Mouse (Mus musculus): Measurements from ENCODE around the gene Ube2u. TPM values are rescaled to one million over a fixed set of nuclear protein-coding genes. Genes with fewer than 3 reads are reported as not detected.

Gene Ube2u
- total RNA-seq, 2 experiments from 2014 or later, result not detected

DNA sequence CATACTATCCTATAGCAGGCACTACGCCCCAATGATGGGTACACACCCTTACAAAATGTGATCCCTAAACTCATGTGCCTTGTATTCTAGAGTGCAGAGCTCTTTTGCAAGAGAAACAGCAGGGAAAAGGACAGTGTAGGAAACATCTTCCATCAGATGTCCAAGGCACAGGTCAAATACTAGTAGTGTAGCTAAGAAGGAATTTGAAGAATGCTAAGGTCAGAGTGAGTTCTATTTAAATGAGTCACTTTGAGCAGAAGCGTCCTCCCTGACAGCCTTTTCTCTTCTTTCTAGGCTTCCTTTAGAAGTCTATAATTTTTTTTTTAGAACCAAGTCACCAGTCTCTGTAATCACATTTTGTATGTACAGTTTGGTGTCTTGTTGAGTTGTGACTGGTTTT, 39.0 kb downstream of the Ube2u start:
- H3K4me3 ChIP-seq, result no peak overlapping the region
- H3K27ac ChIP-seq, result no peak overlapping the region
- no peak for TF ChIP-seq CTCF (IDR thresholded peaks at IDR 0.05)
- no peak for DNase-seq
- intact Hi-C loops (cut with DNase I), result no loop called here

DNA sequence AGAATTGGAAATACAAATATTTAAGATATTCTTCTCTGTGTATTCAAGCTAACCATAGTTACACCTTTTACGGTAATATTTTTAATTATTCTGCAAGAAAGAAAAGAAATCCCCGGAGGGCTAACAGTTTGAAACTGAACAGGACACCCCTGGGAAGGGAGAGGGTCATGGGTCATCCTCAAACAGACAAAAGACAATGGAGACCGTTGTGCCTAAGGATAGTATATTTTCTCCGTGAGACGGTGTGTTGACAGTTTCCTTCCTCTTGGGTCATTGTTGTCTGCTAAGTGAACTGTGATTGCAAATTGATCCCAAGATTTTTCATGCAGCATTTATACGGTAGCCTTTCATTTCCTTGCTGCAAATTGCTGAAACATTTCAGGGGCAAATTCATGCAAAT, 43.9 kb downstream of the Ube2u start:
- H3K27ac ChIP-seq, result no peak overlapping the region
- H3K4me3 ChIP-seq, result no peak overlapping the region
- DNase-seq, result no peak
- intact Hi-C loops (cut with DNase I), result no loop called here
- TF ChIP-seq CTCF (IDR thresholded peaks at IDR 0.05), result no peak

DNA sequence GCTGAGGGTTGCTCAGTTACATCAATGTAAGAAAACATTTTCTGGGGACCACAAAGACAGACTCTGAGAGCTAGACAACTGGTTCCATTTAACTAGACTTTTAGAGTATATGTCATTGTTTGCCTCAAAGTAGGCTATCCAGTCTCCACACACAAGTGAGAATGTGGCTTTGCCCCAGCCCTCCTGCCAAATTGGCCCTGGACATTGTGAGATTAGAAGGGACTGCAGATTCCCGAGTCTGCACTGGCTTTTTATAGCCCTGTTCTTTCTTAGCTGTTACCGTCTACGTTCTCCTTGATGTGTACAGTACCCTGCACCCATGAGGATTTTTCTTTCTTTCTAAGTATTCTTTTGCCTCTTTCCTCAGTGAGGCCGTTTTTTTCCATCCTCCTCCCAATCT, 46.1 kb downstream of the Ube2u start:
- no peak for DNase-seq
- H3K27ac ChIP-seq, result no peak overlapping the region
- no peak overlapping the region for H3K4me3 ChIP-seq
- TF ChIP-seq CTCF (IDR thresholded peaks at IDR 0.05), result no peak
- intact Hi-C loops (cut with DNase I), result no loop called here

DNA sequence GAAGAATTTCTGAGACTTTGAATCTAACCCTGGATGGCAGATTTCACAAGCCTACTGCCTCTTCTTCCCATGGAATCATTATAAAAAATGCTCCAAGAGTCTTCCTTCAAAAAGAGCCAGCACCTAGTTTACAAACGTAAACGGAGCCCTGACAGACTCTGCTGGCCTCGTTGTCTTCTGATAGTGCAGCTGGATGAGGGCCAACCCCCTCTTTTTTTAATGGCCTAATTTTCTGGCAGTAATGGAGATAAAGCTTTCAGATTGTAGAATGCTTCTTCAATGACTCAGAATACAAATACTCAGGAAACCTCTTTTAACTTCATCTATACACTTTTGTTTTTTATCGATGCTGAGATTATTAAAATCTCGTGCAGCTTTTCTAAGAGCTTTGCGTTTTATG, 47.6 kb downstream of the Ube2u start:
- peak; percentile 20 for DNase-seq
- Histone ChIP-seq H3K4me3 (no peak overlapping the region), H3K27ac (peak overlapping the region; percentile 28; the same call in 1 of the 2 replicates)
- TF ChIP-seq CTCF (IDR thresholded peaks at IDR 0.05), result no peak
- intact Hi-C loops (cut with DNase I), result no loop called here

DNA sequence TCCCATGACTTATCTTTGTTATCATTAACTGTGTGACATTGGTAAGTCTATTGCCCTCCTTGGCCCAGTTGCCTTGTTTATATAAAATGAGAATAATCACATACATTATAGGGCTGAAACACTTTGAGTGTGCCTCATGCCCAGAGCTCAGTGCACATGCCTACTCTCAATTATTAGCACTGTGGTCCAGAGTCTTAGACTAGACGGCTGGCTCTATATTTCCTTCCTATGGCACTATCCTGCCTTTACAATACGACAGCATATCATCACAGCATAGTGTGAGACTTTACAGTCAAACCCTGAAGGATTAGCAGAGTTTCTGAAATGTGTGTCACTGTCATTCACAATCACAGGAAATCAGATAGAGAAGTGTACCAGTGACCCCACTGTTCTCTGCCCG, 48.4 kb downstream of the Ube2u start:
- TF ChIP-seq CTCF (IDR thresholded peaks at IDR 0.05), result no peak
- no peak for DNase-seq
- no peak overlapping the region for H3K4me3 ChIP-seq
- H3K27ac ChIP-seq, result peak overlapping the region; percentile 13; the same call in 1 of the 2 replicates
- intact Hi-C loops (cut with DNase I), result no loop called here

DNA sequence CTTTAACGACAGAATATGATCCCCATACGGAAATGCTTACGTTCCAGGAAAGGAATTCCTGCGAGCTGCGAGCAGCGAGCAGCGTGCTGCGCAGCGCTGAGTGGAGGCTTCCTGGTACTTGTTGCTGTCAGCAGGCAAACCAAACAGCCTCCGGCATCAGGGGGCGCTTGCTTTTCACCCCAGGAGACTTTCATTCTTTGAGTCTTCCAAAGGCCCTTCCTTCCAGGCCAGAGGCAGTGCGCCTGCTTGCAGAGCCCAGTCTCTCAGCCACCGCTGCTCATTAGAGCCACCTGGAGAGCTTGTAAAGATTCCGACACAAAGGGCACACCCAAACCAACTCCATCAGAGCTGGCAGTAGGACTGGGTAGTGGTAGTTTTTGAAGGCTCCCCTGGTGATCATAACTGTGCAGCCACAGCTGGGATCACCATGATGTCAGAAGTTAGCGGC, 48.9 kb downstream of the Ube2u start:
- intact Hi-C loops (cut with DNase I), result no loop called here
- Histone ChIP-seq H3K4me3 (peak overlapping the region; percentile 35), H3K27ac (peak overlapping the region; percentile 13; the same call in 1 of the 2 replicates)
- DNase-seq, result peak; percentile 14
- TF ChIP-seq CTCF (IDR thresholded peaks at IDR 0.05), result no peak

DNA sequence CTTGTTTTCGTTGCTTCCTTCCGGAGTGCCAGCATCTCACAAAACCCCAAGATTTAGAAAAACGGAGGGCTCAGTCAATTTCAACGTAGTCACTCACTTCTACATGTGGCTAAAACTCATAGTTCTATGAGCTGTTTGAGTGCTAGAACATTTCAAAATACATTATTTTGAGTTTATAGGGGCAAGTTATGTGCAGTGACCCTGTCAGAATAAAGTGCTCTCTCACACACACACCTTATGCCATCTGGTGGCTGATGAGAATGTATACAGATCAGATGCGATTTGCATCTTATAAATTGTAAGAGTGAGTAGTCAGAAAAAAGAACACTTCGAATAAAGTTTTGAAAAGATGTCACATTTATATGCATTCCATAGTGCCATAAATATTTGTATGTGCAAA, 55.0 kb downstream of the Ube2u start:
- H3K4me3 ChIP-seq, result no peak overlapping the region
- intact Hi-C loops (cut with DNase I), result no loop called here
- no peak overlapping the region for H3K27ac ChIP-seq
- peak; percentile 57 for TF ChIP-seq CTCF (IDR thresholded peaks at IDR 0.05)
- DNase-seq, result no peak

DNA sequence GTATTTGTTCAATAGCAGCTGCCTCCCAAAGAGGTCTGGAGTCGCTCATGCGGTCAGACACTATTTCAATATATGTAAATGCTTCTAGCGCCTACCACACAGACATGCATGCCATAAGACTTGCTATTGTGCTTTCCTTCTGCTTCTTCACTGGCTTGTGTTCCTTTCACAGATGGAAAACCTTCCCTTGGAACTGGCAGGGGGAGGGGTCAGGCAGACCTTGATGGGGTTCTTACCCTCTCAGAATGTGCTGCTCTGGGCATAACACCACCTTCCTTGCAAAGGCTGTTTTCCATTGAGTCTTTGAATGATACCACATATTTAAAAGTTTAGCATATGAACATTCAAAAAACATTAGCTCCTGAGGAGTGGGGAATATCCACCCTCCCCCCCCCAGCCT, 56.3 kb downstream of the Ube2u start:
- DNase-seq, result no peak
- Histone ChIP-seq H3K27ac (no peak overlapping the region), H3K4me3 (no peak overlapping the region)
- TF ChIP-seq CTCF (IDR thresholded peaks at IDR 0.05), result no peak
- intact Hi-C loops (cut with DNase I), result loop anchor here (5.0 kb wide), 3 partner anchors 503 to 588 kb away; no protein-coding TSS in a partner anchor

DNA sequence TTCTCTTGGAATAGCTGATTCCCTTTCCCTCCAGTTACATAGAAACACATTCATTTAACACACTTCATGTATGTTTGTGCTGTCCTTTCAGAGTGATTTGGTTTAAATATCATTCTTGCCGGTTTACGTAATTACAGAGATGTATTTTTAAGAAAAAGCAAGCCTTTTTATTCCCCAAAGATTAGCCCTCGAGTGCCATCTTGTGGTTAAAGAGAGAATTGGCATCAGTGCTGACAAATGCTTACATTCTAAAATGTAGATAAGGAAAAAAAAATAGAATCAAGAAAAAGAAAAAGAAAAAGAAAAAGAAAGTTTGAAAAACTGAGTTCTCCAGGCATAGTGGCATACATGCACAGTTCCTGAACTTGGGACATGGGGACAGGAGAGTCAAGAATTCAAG, 59.2 kb downstream of the Ube2u start:
- Histone ChIP-seq H3K27ac (no peak overlapping the region), H3K4me3 (no peak overlapping the region)
- peak; percentile 87 for TF ChIP-seq CTCF (IDR thresholded peaks at IDR 0.05)
- intact Hi-C loops (cut with DNase I), result loop anchor here (1.0 to 5.0 kb wide), 4 partner anchors 443 to 591 kb away; partner anchors contain the start of gene Ror1
- DNase-seq, result no peak

DNA sequence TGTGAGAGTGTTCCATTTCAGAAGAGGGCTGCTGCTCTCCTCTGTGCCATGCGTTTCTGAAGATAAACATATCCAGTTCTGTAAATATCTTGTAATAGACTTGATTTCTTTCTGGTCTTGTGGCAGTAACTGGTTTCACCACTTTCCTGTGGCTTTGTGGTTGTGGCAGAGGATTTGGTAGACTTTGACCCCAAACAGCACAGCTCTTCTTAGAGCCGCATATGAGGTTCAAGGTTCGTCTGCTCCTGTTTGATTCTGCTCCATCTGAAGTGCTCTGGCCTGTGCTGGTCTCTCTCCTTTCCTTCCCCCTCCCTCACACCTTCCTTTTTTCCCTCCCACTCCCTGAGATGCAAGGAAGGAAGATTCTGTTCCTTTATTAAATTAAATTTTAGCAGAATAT, 60.8 kb downstream of the Ube2u start:
- intact Hi-C loops (cut with DNase I), result loop anchor here (5.0 kb wide), 3 partner anchors 507 to 592 kb away; no protein-coding TSS in a partner anchor
- H3K27ac ChIP-seq, result no peak overlapping the region
- no peak overlapping the region for H3K4me3 ChIP-seq
- no peak for TF ChIP-seq CTCF (IDR thresholded peaks at IDR 0.05)
- DNase-seq, result no peak

DNA sequence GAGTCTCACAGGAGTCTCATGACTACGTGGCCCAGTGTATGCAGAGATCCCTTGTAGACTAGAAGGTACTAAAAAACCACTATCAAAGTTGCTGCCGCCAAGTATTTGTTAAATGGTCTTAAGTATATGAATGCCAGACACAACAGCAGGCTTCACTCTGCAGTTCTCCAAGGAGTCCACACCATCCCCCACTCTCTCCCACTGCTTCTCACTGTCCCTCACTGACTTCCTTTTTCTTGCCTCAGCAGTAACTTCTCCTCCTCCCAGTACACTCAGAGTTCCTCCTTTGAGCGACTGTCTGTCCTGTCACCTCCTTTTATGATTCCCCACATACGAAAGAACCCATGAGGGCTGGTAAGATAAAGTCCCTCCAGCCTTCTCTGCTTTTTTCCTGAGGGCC, 69.3 kb downstream of the Ube2u start:
- Histone ChIP-seq H3K4me3 (no peak overlapping the region), H3K27ac (no peak overlapping the region)
- no peak for TF ChIP-seq CTCF (IDR thresholded peaks at IDR 0.05)
- intact Hi-C loops (cut with DNase I), result no loop called here
- DNase-seq, result no peak

DNA sequence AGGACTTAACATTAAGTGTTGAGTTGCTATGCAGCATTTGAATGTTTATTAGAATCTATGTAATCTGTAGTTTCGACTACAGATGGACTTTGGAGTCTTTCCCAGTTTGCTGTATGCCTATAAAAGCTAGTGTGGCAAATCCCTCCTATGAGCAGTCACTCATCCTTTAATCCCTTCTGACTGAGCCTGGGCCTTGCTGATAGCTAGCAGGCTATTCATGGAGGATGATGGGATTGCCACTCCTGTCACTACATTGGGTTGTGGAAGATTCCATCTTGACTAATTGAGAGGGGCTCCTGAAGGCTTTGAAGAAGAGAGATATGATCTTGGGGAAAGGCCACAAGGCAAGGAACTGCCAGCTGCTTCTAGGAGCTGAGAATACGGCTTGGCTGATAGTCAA, 74.6 kb downstream of the Ube2u start:
- Histone ChIP-seq H3K4me3 (no peak overlapping the region), H3K27ac (no peak overlapping the region)
- TF ChIP-seq CTCF (IDR thresholded peaks at IDR 0.05), result no peak
- no peak for DNase-seq
- intact Hi-C loops (cut with DNase I), result no loop called here

DNA sequence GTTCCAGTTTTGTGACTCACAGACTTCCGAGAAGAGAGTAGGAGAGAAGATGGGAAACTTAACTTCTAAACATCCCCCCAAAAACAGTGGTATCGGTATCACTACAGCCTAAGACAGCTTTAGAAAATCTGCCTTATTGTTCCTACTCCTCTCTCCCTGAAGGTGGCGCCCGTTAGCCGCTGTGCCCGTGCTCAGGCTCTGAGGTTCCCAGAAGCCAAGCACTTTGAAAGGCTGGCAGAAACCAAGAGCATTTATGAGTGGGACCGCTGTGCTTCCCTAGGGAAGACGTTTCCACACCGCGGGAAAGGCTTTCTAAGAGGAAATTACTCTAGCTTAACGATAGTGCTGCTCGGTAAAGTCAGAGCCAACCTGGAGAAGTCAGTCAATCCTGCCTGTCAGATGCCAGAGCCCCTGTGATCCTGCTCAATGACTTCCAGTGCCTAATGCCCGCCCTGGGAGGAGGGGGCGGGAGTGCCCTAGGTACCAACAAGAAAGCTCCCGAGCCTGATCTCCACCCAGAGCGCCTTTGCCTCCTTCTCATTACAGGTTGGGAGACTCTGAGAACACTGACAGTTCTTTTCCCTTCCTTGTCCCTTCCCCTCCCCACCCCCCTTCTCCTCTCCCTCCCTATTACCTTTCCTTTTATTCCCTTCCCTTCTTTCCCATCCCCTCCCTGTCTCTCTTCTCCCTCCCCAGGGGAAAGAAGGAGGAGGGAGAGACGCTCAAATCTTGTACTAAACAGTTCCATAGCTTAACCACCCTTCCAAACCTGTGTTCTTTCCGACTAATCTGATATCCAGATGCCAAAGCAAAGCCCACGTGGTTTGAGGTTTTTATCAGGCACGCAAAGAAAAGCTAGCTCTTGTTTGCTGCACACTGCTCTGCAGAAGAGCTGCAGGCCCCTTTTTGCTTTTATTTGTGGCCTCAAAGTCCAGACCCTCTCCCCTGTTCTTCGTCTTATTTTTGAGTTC, 109.9 kb downstream of the Ube2u start:
- intact Hi-C loops (cut with DNase I), result loop anchor here (2.0 to 10.0 kb wide), 3 partner anchors 136 to 559 kb away; no protein-coding TSS in a partner anchor
- Histone ChIP-seq H3K4me3 (peak overlapping the region; percentile 61), H3K27ac (peak overlapping the region; percentile 50)
- TF ChIP-seq CTCF (IDR thresholded peaks at IDR 0.05), result peak; percentile 88
- DNase-seq, result peak; percentile 79
